Mouse (Mus musculus) ES-E14 (cell line): ENCODE data around the gene Myadml2.

ENCODE experiments used
- HCFC1 ChIP-seq: IDR thresholded peaks from 2 replicates; pipeline ENCODE4 v1.6.1; 2012; ENCODE audit warnings: low read length, inconsistent platforms, borderline replicate concordance; ENCODE audit not compliant: insufficient read depth
- ZC3H11A ChIP-seq: IDR thresholded peaks from 2 replicates; pipeline ENCODE4 v1.6.1; 2012; ENCODE audit warnings: low read depth, mild to moderate bottlenecking, inconsistent platforms, low read length, borderline replicate concordance
- ZNF384 ChIP-seq: IDR thresholded peaks from 2 replicates; pipeline ENCODE4 v1.6.1; 2012; ENCODE audit warnings: low read depth, low read length, inconsistent platforms

GRCm38 (mm10) chr11:120613976-120614375 is 34.0 kb downstream of the Myadml2 start:
- TF ChIP-seq ZNF384 (no peak), HCFC1 (no peak), ZC3H11A (no peak)
